Mouse (Mus musculus): ENCODE results near the gene Sag.

DNA sequence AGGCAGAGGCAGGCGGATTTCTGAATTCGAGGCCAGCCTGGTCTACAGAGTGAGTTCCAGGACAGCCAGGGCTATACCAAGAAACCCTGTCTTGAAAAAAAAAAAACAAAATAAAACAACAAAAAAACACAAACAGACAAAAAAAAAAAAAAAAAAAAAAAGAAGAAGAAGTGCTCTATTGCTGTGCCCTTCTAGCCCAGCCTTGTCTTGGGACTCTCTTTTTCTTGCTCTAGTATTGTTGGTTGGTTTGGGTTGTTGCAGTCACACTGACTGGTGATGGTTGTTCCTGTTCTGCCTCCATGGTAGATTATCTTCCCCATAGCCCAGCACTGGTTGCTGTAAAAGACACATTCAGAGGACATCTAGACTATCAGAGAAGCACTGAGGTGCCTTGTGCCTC lies 34.2 kb upstream of the Sag start:
- TF ChIP-seq ZNF384 (IDR thresholded peaks at IDR 0.05; ENCODE audit: low read depth, low read length) = no peak
- no peak for TF ChIP-seq POLR2A (IDR thresholded peaks at IDR 0.05; ENCODE audit: low read depth, low read length)
- no peak for TF ChIP-seq CTCF (conservative IDR thresholded peaks at IDR 0.05 in 1 of 2, IDR thresholded peaks at IDR 0.05 in 1 of 2; ENCODE audit: low read depth in 2 of 2, low read length in 2 of 2)
- no peak for TF ChIP-seq EP300 (IDR thresholded peaks at IDR 0.05; ENCODE audit: low read length)
- no peak for TF ChIP-seq USF1 (IDR thresholded peaks at IDR 0.05; ENCODE audit: low read depth, low read length)
- no peak for TF ChIP-seq CHD1 (IDR thresholded peaks at IDR 0.05; ENCODE audit: low read depth, low read length)
- no peak for TF ChIP-seq GABPA (IDR thresholded peaks at IDR 0.05; ENCODE audit: insufficient replicate concordance, low read depth, low read length)
